Mouse (Mus musculus) limb, embryonic 14.5 days (tissue): ENCODE results near the gene Trpm5. TPM values are rescaled to one million over a fixed set of nuclear protein-coding genes. Genes with fewer than 3 reads are reported as not detected.
A peak's percentile ranks its signal among the peaks of the same experiment; 100 is the strongest.

Source experiments
- ATAC-seq: fragments of 200-750 bp; cut with Nextera tagmentation; 2 replicates; pipeline ENCODE4 v1.8.0; 2017; ENCODE audit warnings: low read depth, moderate number of reproducible peaks, moderate TSS enrichment; ENCODE audit not compliant: low FRiP score
- DNase-seq: peaks from one replicate; pipeline ENCODE4 v3.0.0-alpha.2; 2015; ENCODE audit warnings: low spot score
- H3K27ac ChIP-seq: fragments of 300-500 bp; sonication (generic); replicated peaks from 2 replicates; pipeline ENCODE4 v1.5.1; 2014; ENCODE audit warnings: low read depth, mild to moderate bottlenecking, low read length, moderate library complexity, mixed read lengths
- H3K27me3 ChIP-seq: fragments of 300-500 bp; sonication (generic); 2 replicates; pipeline ENCODE4 v1.6.1; 2014; ENCODE audit warnings: low read length, mixed read lengths; ENCODE audit not compliant: control insufficient read depth, insufficient read depth
- H3K36me3 ChIP-seq: fragments of 300-500 bp; sonication (generic); 2 replicates; pipeline ENCODE4 v1.6.1; 2014; ENCODE audit warnings: mild to moderate bottlenecking, low read length, moderate library complexity, mixed read lengths; ENCODE audit not compliant: control insufficient read depth, insufficient read depth
- H3K4me1 ChIP-seq: fragments of 300-500 bp; sonication (generic); 2 replicates; pipeline ENCODE4 v1.6.1; 2014; ENCODE audit warnings: antibody characterized with exemption, low read length, mixed read lengths; ENCODE audit not compliant: control insufficient read depth, insufficient read depth
- H3K4me2 ChIP-seq: fragments of 300-500 bp; sonication (generic); replicated peaks from 2 replicates; pipeline ENCODE4 v1.6.1; 2014; ENCODE audit warnings: low read depth, mild to moderate bottlenecking, low read length, moderate library complexity; ENCODE audit not compliant: severe bottlenecking
- H3K4me3 ChIP-seq: fragments of 300-500 bp; sonication (generic); replicated peaks from 2 replicates; pipeline ENCODE4 v1.5.1; 2014; ENCODE audit warnings: low read length
- H3K9ac ChIP-seq: fragments of 300-500 bp; sonication (generic); 2 replicates; pipeline ENCODE4 v1.6.1; 2014; ENCODE audit warnings: mild to moderate bottlenecking, low read depth, low read length, moderate library complexity; ENCODE audit not compliant: severe bottlenecking
- H3K9me3 ChIP-seq: fragments of 300-500 bp; sonication (generic); 2 replicates; pipeline ENCODE4 v1.6.1; 2016; ENCODE audit warnings: low read length; ENCODE audit not compliant: control insufficient read depth
- POLR2A ChIP-seq: fragments of 200-500 bp; IDR thresholded peaks from 2 replicates; pipeline ENCODE4 v1.8.0; 2012; ENCODE audit warnings: inconsistent platforms, mild to moderate bottlenecking, moderate library complexity, borderline replicate concordance; ENCODE audit not compliant: insufficient read depth, insufficient read length; ENCODE audit errors: extremely low read depth
- WGBS: fragments of 180-500 bp; shearing (Covaris S2); extraction: QIAGEN DNeasy Blood & Tissue Kit; methylation state at CpG from one replicate; pipeline ENCODE4 v1.1.7; 2014; 5-methylcytosine and 5-hydroxymethylcytosine counted together
- polyA plus RNA-seq, 2 experiments: library from polyadenylated mRNA; depleted of rRNA in 1 of 2; stranded (reverse) in 1 of 2; unstranded in 1 of 2; fragments of >200 nt; fragmentation: Nextera tagmentation in 1 of 2; extraction: Ambion mirVana in 1 of 2; gene quantifications; 2 replicates each; pipeline versions ENCODE4 v1.2.1 to v1.2.3; 2012 to 2014

Gene Trpm5
- polyA plus RNA-seq, 2 experiments, result 24.1 to 63.4 TPM

DNA sequence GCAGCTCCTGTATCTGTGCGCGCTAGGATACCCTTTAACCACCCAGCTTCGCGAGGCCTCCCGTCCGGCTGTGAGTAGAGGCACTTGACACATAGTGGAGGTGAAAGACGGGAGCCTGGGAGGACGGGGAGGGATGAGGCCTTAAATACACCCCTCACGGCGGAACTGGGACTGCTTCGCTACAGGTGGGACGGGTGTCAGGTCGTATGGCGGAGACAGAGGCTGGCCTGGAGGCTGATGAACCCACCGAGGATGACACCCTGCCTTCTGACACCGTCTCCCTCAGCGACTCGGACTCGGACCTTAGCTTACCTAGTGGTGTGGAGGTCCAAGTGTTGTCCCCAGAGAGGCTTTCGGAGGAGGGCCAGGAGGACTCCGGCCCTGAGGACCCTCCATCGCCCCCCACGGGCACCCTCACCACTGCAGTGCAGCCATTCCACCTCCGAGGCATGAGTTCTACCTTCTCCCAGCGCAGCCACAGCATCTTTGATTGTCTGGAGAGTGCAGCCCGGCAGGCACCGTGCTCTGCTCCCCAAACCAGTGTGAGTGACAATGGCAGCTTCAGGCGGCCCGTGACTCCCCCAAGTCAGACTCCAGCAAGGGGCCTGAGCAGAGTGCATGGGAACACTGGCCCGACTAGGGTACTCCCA is 24.6 kb downstream of the Trpm5 start:
- TF ChIP-seq POLR2A, result 0 out of 2 replicates have a peak, but pooled peaks have one; percentile 29
- WGBS, result 13% methylated on average over 26 of the region's 30 CpGs
- Histone ChIP-seq H3K36me3 (peaks cover 60% of the 10 kb centered on the region), H3K9me3 (no peaks in the 10 kb centered on the region), H3K27ac (peak overlapping the region; percentile 88), H3K4me3 (peak overlapping the region; percentile 69), H3K27me3 (no peaks in the 10 kb centered on the region), H3K4me2 (peak overlapping the region; percentile 89), H3K4me1 (peaks cover 12% of the 10 kb centered on the region), H3K9ac (peak overlapping the region; percentile 89)
- no peak for ATAC-seq
- DNase-seq, result no peak

GRCm38 (mm10) chr7:143068882-143069591 is 25.4 kb downstream of the Trpm5 start, which contains the start of gene Tssc4:
Gene Tssc4, plus strand, starts transcription at chr7:143069249.
- 0 out of 2 replicates have a peak, but pooled peaks have one; percentile 20 for TF ChIP-seq POLR2A
- no peaks in the 10 kb centered on the region for H3K27me3 ChIP-seq
- peak within 1 kb of the TSS; percentile 89 for H3K4me2 ChIP-seq
- H3K4me1 ChIP-seq, result peaks cover 12% of the 10 kb centered on the region
- DNase-seq, result peak; percentile 99
- H3K9ac ChIP-seq, result peak within 1 kb of the TSS; percentile 89
- no peaks in the 10 kb centered on the region for H3K9me3 ChIP-seq
- peak within 1 kb of the TSS; percentile 69 for H3K4me3 ChIP-seq
- peaks cover 65% of the 10 kb centered on the region for H3K36me3 ChIP-seq
- peak within 1 kb of the TSS; percentile 95 for H3K27ac ChIP-seq
- peak; percentile 93 for ATAC-seq
- WGBS, result under 1% methylated on average over 51 of the region's 51 CpGs

DNA sequence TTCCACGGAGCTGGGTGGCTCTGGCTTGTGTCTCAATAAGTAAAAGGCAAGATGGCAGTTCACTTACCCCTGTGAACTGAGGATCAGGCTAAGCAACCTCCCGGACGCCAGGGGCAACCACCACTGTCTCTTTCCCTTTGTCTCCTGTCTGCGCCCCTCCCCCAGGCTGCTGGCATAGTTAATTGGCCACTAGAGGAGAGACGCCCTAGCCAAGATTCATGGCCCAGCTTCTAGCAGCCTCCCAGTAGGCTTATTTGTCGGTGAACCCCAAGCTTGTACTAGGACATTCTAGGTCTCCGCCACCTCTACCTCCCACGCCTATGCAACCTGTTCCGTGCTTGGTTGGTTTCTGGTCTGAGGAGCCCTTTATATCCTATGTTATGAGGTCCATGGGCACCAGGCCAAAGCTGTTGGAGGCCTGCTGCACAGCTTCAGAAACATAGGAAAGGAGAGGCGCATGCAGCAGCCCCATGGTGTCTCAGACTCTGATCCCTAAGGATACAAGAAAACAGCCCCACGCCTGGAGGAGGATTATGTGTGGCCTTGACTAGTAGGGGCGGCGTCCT is 26.0 kb downstream of the Trpm5 start:
- Histone ChIP-seq H3K4me1 (peaks cover 12% of the 10 kb centered on the region), H3K27me3 (no peaks in the 10 kb centered on the region), H3K4me2 (peak overlapping the region; percentile 59), H3K27ac (peak overlapping the region; percentile 95), H3K36me3 (peaks cover 65% of the 10 kb centered on the region), H3K9me3 (no peaks in the 10 kb centered on the region), H3K4me3 (peak overlapping the region; percentile 69), H3K9ac (peak overlapping the region; percentile 49)
- ATAC-seq, result no peak
- TF ChIP-seq POLR2A, result no peak
- DNase-seq, result no peak
- WGBS, result 43% methylated on average over 13 of the region's 13 CpGs

DNA sequence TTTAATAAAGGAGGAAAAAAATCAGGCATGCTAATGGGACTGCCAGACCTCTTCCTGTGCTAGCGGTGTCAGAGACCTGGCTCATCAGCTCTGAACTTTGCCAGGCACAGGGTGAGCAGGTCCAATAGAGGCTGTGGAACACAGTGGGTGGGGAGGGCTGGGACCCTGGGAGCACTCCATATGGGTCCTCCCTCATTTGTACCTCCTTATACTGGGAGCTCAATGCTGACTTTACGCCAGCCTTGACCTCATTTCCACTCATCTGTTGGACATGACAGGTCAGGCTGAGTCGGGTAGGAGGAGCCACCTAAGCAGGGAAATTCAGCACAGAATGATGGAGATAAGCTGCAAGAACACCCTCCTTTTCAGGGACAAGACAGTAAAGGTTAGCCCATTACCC is 26.5 kb downstream of the Trpm5 start:
- WGBS, result 77% methylated on average over 3 of the region's 3 CpGs
- Histone ChIP-seq H3K27me3 (no peaks in the 10 kb centered on the region), H3K4me1 (peaks cover 12% of the 10 kb centered on the region), H3K9me3 (no peaks in the 10 kb centered on the region), H3K9ac (no peak overlapping the region), H3K27ac (peak overlapping the region; percentile 95), H3K4me3 (no peak overlapping the region), H3K36me3 (peaks cover 68% of the 10 kb centered on the region), H3K4me2 (peak overlapping the region; percentile 59)
- ATAC-seq (no peak), DNase-seq (no peak)
- no peak for TF ChIP-seq POLR2A

DNA sequence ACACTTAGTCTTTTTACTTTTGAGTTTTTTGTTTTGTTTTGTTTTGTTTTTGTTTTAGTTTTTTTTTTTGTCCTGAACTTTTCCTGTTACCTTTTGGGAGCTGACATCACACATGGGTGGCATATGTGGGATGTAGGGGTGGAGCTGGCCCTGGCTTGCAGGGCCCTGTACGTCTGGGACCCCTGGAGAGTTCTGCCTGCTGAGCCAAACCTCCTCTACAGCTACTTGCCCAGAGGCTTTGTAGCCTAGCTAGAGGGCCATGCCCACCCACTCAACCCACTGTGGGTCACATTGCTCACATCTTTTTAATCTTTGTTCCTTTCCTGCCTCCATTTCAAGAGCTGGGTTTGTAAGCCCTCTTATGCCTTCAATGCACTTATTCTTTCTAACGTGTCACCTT is 27.0 kb downstream of the Trpm5 start:
- no peak for DNase-seq
- Histone ChIP-seq H3K4me3 (no peak overlapping the region), H3K9ac (no peak overlapping the region), H3K9me3 (no peaks in the 10 kb centered on the region), H3K27ac (0 out of 2 replicates have a peak overlapping the region, but pooled peaks have one; percentile 95), H3K36me3 (peaks cover 68% of the 10 kb centered on the region), H3K4me2 (no peak overlapping the region), H3K4me1 (peaks cover 12% of the 10 kb centered on the region), H3K27me3 (no peaks in the 10 kb centered on the region)
- no peak for TF ChIP-seq POLR2A
- ATAC-seq, result no peak
- WGBS, result 66% methylated on average over 2 of the region's 2 CpGs
